Mouse (Mus musculus) limb, embryonic 12.5 days (tissue): ENCODE results near the gene Itpa. TPM values are rescaled to one million over a fixed set of nuclear protein-coding genes. Genes with fewer than 3 reads are reported as not detected.

Source experiments
- polyA plus RNA-seq: library from polyadenylated mRNA; unstranded; fragments of >200 nt; fragmentation: Nextera tagmentation; extraction: Ambion mirVana; gene quantifications from 2 replicates; pipeline ENCODE4 v1.2.1, GENCODE M21; 2016

Itpa gene
- polyA plus RNA-seq, 1 experiment from 2014 or later = 148 TPM

Other genes starting within 250 kb of the Itpa start
- 121 and 133 TPM in 2 replicates for gene Vps16, start 243.3 kb upstream of the Itpa start, polyA plus RNA-seq
- gene Pced1a, start 242.9 kb upstream of the Itpa start, polyA plus RNA-seq = 13.4 and 14.6 TPM in 2 replicates
- gene Ptpra, start 217.3 kb upstream of the Itpa start, polyA plus RNA-seq = 108 and 115 TPM in 2 replicates
- 79.0 and 80.7 TPM in 2 replicates for gene Mrps26, start 103.9 kb upstream of the Itpa start, polyA plus RNA-seq
- gene Oxt, start 91.4 kb upstream of the Itpa start, polyA plus RNA-seq = not detected in 2 replicates
- gene Avp, start 85.1 kb upstream of the Itpa start, polyA plus RNA-seq = not detected in 2 replicates
- 18.7 and 20.3 TPM in 2 replicates for gene Fastkd5, start 37.6 kb upstream of the Itpa start, polyA plus RNA-seq
- 15.6 and 16.0 TPM in 2 replicates for gene Ubox5, start 37.6 kb upstream of the Itpa start, polyA plus RNA-seq
- gene Lzts3, start 24.8 kb upstream of the Itpa start, polyA plus RNA-seq = 5.4 and 5.7 TPM in 2 replicates
- gene Ddrgk1, start 3.0 kb upstream of the Itpa start, polyA plus RNA-seq = 49.4 and 54.5 TPM in 2 replicates
- gene Slc4a11, start 29.9 kb downstream of the Itpa start, polyA plus RNA-seq = 1.1 and 1.4 TPM in 2 replicates
- gene 4930402H24Rik, start 238.8 kb downstream of the Itpa start, polyA plus RNA-seq = 38.1 and 39.7 TPM in 2 replicates
- 10.8 and 11.7 TPM in 2 replicates for gene Atrn, start 238.9 kb downstream of the Itpa start, polyA plus RNA-seq